Mouse (Mus musculus) thymus, adult 2 months (tissue): ENCODE measurements around the gene Rnaseh2c.

Source experiments
- CTCF ChIP-seq: fragments of 200-500 bp; IDR thresholded peaks from 2 replicates; pipeline ENCODE4 v1.5.1; 2012; ENCODE audit warnings: mild to moderate bottlenecking, control low read depth, low read length, moderate library complexity, borderline replicate concordance; ENCODE audit not compliant: control insufficient read depth, poor library complexity, insufficient read depth; ENCODE audit errors: extremely low read depth
- POLR2A ChIP-seq: fragments of 200-500 bp; IDR thresholded peaks from 2 replicates; pipeline ENCODE4 v1.6.1; 2012; ENCODE audit warnings: mild to moderate bottlenecking, low read length, control low read depth, moderate library complexity; ENCODE audit not compliant: control insufficient read depth, poor library complexity, insufficient read depth; ENCODE audit errors: extremely low read depth

DNA sequence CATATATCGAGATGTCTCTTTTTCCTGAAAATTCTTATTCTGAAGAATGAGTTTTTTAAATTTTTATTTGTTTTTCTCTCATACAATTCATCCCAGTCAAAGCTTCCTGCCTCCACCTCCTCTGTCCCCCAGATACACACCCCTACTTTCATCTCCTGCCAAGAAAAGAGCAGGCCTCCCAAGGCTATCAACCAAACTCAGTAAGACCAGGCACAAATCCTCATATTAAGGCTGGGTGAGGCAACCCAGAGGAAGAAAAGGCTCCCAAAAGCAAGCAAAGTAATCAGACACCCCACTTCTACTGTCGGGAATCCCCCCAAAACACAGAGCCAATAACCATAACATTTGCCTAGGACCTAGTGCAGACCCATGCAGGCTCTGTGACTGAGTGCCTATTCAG is 19.7 kb upstream of the Rnaseh2c start:
- TF ChIP-seq CTCF (no peak), POLR2A (no peak)
